Mouse (Mus musculus) cortical plate, adult 2 months (tissue): ENCODE data around the gene Enpp1.

Experiments
- CTCF ChIP-seq: fragments of 200-500 bp; IDR thresholded peaks from 2 replicates; pipeline ENCODE4 v1.5.1; 2011; ENCODE audit warnings: mild to moderate bottlenecking, control low read depth, low read length; ENCODE audit not compliant: insufficient read depth; ENCODE audit errors: extremely low read depth
- POLR2A ChIP-seq: fragments of 200-500 bp; IDR thresholded peaks from 2 replicates; pipeline ENCODE4 v1.6.1; 2011; ENCODE audit warnings: mild to moderate bottlenecking, low read length, control low read depth; ENCODE audit not compliant: insufficient read depth; ENCODE audit errors: extremely low read depth

DNA sequence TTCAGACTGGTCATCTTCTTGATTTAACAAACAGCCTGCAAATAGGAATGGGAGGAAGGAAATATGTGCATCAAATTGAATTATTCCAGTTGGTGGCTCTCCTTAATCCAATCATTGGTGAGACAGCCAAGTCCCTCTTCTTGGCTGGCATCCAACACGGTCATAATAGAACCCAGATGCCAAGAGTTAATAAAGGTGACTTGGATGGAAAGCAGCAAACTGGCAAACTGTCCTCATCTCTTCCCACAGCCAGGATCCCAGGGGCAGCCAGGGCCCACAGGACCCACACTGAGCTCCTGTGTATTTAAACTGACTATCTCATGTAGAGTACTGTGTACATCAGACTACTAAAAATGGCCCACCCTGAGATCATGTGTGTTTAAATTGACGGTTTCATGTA is 26.5 kb upstream of the Enpp1 start:
- no peak for TF ChIP-seq POLR2A
- no peak for TF ChIP-seq CTCF
